Mouse (Mus musculus) erythroid progenitor cell, adult 5-6 weeks (primary cell): Measurements from ENCODE around the gene Mapkapk2. TPM values are rescaled to one million over a fixed set of nuclear protein-coding genes. Genes with fewer than 3 reads are reported as not detected.
A peak's percentile ranks its signal among the peaks of the same experiment; 100 is the strongest.

Experiments
- ATAC-seq: replicated peaks from 2 replicates; pipeline ENCODE4 v1.8.0; 2016; ENCODE audit warnings: moderate number of reproducible peaks, mild to moderate bottlenecking, moderate TSS enrichment, inconsistent platforms; ENCODE audit not compliant: poor library complexity, low FRiP score, severe bottlenecking
- total RNA-seq, 2 experiments: library from RNA; stranded (forward) in 1 of 2; stranded (reverse) in 1 of 2; fragments of 150-400 nt in 1 of 2; fragments of 186-747, 209-891 nt in 1 of 2; gene quantifications; 2 replicates each; pipeline versions ENCODE4 v1.2.3 to v1.2.4; 2015 to 2017; ENCODE audit warnings: low replicate concordance in 2 of 2

Gene Mapkapk2
- total RNA-seq, 2 experiments from 2014 or later, result 23.2 to 36.9 TPM

GRCm38 (mm10) chr1:131116430-131117011 is 18.9 kb upstream of the Mapkapk2 start:
- ATAC-seq, result no peak

- ATAC-seq, result 0 out of 2 replicates have a peak, but pooled peaks have one; percentile 53
Observed at GRCm38 (mm10) chr1:131115932-131116331, 18.3 kb upstream of the Mapkapk2 start.

DNA sequence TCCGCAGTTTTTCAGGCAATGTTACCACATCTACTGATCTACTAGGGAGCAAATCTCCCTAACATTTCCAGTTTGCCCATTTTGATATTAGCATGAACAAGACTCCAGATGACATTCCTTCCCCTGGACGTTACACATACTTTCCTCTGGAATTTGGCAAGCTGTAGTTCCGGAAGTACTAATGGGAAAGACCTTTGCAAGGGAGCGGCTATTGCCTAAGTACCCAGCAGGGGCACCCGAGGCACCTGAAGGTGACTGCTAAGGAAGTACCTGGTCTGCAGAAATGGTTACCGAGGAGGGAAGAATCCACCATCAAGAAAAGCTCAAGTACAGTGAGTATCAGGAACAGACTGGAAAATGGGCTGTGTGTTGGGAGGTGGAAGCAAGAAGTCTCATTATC is 14.9 kb upstream of the Mapkapk2 start:
- ATAC-seq, result no peak

- no peak for ATAC-seq
Observed at GRCm38 (mm10) chr1:131110525-131111106, 13.0 kb upstream of the Mapkapk2 start.

DNA sequence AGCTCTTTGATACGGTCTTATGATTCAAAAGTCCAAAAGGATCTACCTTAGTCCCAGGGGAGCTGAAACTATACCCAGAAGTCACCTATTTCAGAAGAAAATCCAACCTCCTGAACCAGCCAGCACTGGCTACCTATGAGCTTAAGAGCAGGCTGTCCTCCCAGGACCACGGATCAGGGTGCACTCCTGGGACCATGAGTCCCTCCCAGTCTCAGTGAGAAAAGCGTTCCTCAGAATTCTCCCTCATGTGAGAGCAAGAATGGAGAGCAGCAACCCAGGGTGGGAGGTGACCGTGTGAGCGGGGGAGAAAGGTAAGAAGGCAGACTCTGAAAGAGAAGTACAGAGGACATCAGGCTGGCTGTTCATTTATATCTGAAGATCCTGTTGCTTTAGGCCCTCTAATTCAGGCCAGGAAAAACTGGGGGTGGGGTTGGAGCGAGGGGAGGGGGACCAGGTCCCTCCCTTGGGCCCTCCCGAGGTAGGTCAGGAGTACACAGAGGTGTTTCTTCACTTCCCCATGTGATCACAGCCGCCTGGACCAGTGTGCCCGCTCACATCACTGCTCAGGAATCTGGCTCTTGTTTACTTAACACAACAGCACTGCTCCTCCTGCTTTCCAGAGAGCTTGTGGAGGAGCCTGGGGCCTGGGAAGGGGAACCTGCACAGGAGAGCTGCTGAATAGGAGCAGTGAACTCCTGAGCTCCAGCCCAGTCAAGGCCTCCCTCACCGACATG is 10.1 kb upstream of the Mapkapk2 start:
- no peak for ATAC-seq

DNA sequence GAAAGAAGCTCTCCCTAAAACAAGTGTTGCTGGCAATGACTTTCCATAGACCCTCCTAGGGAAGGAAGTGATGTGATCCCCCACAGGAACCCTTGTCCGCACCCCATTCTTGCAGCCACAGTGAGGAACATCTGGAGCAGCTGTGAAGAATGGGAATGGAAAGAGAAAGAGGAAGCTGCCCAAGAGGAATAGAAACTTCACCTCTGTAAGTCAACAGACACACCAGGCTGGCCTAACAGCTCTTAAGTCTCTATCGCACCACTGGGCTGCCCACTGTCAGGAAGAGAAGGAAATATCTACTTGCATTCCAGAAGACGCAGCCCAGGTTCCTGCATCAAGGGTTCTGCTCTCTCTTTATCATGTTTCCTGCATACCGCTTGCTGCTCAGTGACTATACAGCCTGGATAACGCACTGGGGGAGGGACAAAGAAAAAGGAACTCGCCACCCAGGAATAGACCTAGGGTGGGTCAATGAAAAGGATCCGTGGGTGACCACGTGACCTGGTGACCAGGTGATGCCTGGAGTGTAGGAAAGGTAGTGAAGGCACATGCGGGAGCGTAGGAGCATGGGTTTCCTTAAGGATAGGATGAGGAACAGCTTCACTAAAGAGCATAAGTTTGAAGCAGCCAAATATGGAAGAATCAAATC is 6.3 kb upstream of the Mapkapk2 start:
- ATAC-seq, result no peak

DNA sequence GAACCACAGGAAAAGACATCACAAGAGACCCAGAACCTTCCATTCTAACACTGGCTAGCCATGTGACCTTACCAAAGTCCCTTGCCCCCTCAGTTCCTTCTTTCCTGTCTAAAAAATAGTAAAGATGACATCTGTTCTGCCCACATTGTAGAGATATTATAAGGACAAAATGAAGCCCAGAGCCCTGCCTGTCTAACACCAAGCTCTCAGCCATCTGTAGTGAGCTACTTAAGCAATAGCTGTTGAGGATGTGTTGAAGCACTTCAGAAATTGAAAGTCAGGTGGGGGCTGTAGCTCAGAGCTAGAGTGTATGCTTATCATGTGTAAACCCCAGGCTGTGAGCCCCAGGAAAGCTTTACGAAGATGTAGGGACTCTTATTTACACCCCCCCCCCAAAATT is 3.2 kb upstream of the Mapkapk2 start:
- no peak for ATAC-seq

GRCm38 (mm10) chr1:131096803-131097699 is 575 bp downstream of the Mapkapk2 start:
- peak; percentile 36; the same call in 1 of the 2 replicates for ATAC-seq

DNA sequence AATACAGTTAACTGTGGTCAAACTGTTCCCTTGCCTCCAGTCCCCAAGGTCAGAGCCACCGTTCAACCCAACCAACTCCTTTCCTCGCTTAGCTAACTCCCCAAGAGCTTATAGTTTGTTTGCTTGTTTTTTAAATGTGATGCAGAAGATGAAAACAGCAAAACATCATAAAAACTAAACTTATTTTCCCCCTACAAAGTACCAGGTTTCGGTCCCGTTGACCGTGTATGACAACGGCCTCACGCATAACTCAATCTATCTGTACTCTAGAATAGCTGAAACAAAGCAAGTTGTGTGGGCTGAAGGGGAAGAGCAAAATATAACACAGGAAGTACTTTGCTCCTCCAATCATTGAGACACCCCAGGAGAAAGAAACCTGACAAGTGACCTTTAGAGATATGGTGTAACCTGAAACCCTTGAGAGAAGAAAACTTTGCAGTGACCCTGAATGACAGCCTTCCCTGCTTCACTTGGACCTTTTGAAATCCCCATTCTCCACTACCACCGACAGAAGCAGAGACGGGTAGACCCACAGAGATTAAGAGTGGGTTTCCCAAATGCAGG is 1.4 kb downstream of the Mapkapk2 start:
- ATAC-seq, result no peak

DNA sequence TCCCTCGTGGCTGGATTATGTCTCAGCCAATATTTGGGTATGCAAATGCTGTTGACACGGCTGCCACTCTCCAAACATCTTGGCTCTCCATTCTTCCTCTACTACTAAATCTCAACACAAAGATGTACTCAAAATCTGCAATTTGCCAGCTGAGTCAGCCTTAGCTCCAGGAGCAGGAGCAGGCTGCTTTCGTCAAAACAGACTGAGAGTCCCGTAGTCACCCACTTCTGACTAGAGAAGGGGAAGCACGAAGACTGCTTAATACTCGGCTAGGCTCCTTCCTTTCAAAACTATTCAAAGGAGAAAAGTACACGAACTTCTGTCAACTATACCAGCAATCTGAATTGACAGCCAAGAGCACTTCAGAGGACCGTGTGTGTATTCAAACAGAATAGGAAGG is 2.1 kb downstream of the Mapkapk2 start:
- ATAC-seq, result no peak

DNA sequence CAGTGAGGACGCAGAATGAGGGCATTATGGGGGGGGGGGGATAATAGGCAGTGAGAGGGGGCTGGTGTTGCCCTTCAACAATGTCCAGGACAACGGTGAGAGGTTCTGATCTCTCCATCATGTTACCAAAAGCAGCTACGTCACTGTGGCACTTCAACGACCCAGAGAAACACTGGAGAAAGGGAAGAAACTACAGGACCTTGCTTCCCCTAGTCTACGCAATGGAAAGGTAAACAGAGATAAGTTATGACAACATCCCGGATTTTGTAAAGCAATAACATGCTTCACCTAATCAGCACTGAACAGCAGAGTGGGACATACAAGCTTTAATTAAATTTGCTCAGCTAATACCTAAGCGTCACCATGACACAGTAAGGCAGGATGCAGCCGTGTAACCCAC is 3.7 kb downstream of the Mapkapk2 start:
- ATAC-seq, result no peak

DNA sequence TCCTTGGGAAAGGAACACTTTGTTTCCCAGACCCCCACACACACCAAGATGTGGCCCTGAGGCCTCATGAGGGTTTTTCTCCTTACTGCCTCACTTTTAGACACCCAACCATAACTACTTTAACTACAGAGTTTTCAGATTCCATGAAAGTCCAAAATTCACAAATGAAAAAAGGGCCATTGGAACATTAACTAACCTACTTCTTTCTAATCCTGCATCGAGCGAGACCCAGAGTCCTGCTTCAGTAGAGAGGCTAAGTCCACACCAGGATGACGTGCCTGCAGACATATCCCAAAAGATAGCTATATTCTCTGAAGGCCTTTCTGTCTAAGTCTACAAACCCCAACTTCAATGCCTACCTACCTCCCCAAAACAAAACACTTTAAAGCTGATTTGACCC is 4.8 kb downstream of the Mapkapk2 start:
- no peak for ATAC-seq

DNA sequence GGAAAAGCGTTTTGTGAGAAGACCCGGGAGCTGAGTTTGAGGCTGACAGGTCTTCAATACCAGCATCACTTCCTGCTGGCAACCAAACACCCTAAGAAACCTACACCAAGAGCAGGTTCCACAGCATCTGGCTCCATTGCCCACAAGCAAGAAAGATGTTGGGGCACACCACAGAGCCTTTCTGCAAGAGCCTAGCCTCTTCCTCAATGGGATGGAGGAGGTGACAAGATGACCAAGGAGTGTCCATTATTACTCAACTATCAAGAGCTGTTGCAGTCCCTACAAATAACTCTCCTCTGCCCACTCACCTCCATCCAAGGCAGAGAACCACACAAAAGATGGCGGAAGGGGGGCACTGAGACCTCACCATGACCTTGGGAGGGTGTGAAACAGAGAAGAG is 5.5 kb downstream of the Mapkapk2 start:
- no peak for ATAC-seq

GRCm38 (mm10) chr1:131091481-131091880 is 6.1 kb downstream of the Mapkapk2 start:
- no peak for ATAC-seq

DNA sequence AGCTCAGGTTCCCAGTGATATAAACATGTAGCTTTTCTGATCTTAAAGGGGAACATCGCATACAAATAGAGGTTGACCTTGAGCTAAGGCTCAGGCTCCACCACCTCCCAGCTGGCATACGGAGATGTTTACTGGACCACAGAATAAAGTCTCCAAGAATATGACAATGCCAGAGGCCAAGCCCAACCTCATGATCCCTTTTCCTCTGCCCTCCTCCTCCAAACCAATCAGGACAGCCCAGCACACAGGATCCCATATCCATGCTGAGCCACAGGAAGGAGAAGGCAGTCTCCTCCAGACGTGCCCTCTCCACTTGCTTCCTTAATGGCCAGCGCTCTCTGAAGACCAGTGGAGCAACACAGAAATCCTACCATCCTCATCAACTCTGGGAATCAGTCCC is 6.7 kb downstream of the Mapkapk2 start:
- ATAC-seq, result no peak

GRCm38 (mm10) chr1:131090261-131090660 is 7.4 kb downstream of the Mapkapk2 start:
- no peak for ATAC-seq

DNA sequence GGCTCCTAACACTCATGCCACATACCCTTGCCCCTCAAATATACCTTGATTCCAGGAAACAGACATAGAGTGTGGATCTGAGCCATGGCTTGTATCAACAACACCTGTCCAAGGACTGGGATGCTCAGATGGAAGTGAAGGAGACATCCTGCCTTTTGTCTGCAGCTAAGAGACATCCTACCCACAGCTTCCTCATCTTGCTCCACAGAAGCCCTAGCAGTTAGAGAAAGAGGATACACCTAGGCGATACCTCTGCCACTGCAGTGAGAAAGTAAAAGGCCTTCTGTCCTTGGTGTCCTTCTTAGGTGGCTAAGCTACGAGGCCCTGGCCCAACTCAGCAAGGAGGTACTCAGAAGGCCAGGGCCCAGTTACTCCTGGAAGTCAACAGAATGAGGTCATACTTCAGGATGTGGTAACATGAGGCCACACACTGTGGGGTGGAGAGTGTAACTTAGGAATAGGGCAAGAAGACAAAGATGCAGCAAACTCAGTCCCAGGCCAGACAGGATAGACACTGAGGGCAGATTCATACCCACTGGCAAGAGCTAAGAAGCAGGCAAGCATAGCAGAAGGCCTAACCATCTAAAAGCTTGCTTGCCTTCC is 8.0 kb downstream of the Mapkapk2 start:
- ATAC-seq, result no peak

- ATAC-seq, result no peak
Observed at GRCm38 (mm10) chr1:131088547-131088946, 9.1 kb downstream of the Mapkapk2 start.

GRCm38 (mm10) chr1:131086907-131087306 is 10.7 kb downstream of the Mapkapk2 start:
- no peak for ATAC-seq
